Mouse (Mus musculus) kidney, embryonic 14.5 days (tissue): Measurements from ENCODE around the gene Phykpl. TPM values are rescaled to one million over a fixed set of nuclear protein-coding genes. Genes with fewer than 3 reads are reported as not detected.

Experiments
- polyA plus RNA-seq: library from polyadenylated mRNA; unstranded; fragments of >200 nt; fragmentation: Nextera tagmentation; extraction: Ambion mirVana; gene quantifications from 2 replicates; pipeline ENCODE4 v1.2.1, GENCODE M21; 2014

Phykpl gene
- polyA plus RNA-seq, 1 experiment from 2014 or later: 23.2 TPM

Other genes starting within 250 kb of the Phykpl start
- 628 and 680 TPM in 2 replicates for gene Hnrnpab, start 22.1 kb downstream of the Phykpl start, polyA plus RNA-seq
- gene Nhp2, start 35.0 kb downstream of the Phykpl start, polyA plus RNA-seq: 211 and 264 TPM in 2 replicates
- gene Rmnd5b, start 51.1 kb downstream of the Phykpl start, polyA plus RNA-seq: 38.9 and 48.7 TPM in 2 replicates
- 18.5 and 22.6 TPM in 2 replicates for gene N4bp3, start 66.1 kb downstream of the Phykpl start, polyA plus RNA-seq
- 2.4 and 3.8 TPM in 2 replicates for gene D930048N14Rik, start 66.2 kb downstream of the Phykpl start, polyA plus RNA-seq
- 105 and 142 TPM in 2 replicates for gene 0610009B22Rik, start 104.1 kb downstream of the Phykpl start, polyA plus RNA-seq
- 12.4 and 18.3 TPM in 2 replicates for gene Sec24a, start 178.9 kb downstream of the Phykpl start, polyA plus RNA-seq
- 116 and 133 TPM in 2 replicates for gene Sar1b, start 178.9 kb downstream of the Phykpl start, polyA plus RNA-seq